Mouse (Mus musculus) kidney, adult 2 months (tissue): ENCODE results near the gene Sos2. TPM values are rescaled to one million over a fixed set of nuclear protein-coding genes. Genes with fewer than 3 reads are reported as not detected.

Source experiments
- DNase-seq: peaks from one replicate; pipeline ENCODE4 v3.0.0; 2021
- H3K27ac ChIP-seq: fragments of 200-500 bp; 2 replicates; pipeline ENCODE4 v1.5.1; 2012; ENCODE audit warnings: low read depth, low read length, control low read depth, inconsistent platforms; ENCODE audit not compliant: insufficient read depth
- H3K27me3 ChIP-seq: fragments of 200-500 bp; replicated peaks from 2 replicates; pipeline ENCODE4 v1.6.1; 2012; ENCODE audit warnings: mild to moderate bottlenecking, moderate library complexity, low read length, inconsistent platforms; ENCODE audit not compliant: control insufficient read depth, insufficient read depth
- H3K36me3 ChIP-seq: fragments of 200-500 bp; 2 replicates; pipeline ENCODE4 v1.6.1; 2012; ENCODE audit warnings: mild to moderate bottlenecking, moderate library complexity, low read length, inconsistent platforms; ENCODE audit not compliant: control insufficient read depth, insufficient read depth
- H3K4me1 ChIP-seq: fragments of 200-500 bp; 2 replicates; pipeline ENCODE4 v1.6.1; 2011; ENCODE audit warnings: low read length; ENCODE audit not compliant: control insufficient read depth, insufficient read depth
- H3K4me3 ChIP-seq: fragments of 200-500 bp; 2 replicates; pipeline ENCODE4 v1.5.1; 2011; ENCODE audit warnings: mild to moderate bottlenecking, low read depth, low read length, control low read depth; ENCODE audit not compliant: insufficient read depth
- CTCF ChIP-seq: fragments of 200-500 bp; conservative IDR thresholded peaks from 2 replicates; pipeline ENCODE4 v1.5.1; 2011; ENCODE audit warnings: low read depth, mild to moderate bottlenecking, control low read depth, low read length, moderate library complexity, mixed read lengths; ENCODE audit not compliant: insufficient read depth, insufficient read length
- POLR2A ChIP-seq: fragments of 200-500 bp; IDR thresholded peaks from one replicate; pipeline ENCODE4 v1.6.1; 2011; ENCODE audit warnings: low read depth, low read length, control low read depth
- WGBS: fragments of 180-500 bp; shearing (Covaris S2); methylation state at CpG from one replicate; pipeline ENCODE4 v1.1.7; 2018; 5-methylcytosine and 5-hydroxymethylcytosine counted together
- polyA plus RNA-seq: library from polyadenylated mRNA; depleted of rRNA; stranded (reverse); fragments of >200 nt; gene quantifications from 2 replicates; pipeline ENCODE4 v1.2.3, GENCODE M21; 2012

Sos2 gene
- polyA plus RNA-seq, 1 experiment = 28.8 TPM

GRCm38 (mm10) chr12:69582613-69583269 is 98.9 kb downstream of the Sos2 start, which contains the start of gene Vcpkmt:
Gene Vcpkmt, minus strand, starts transcription at chr12:69583028.
- WGBS = under 1% methylated on average over 56 of the region's 56 CpGs
- peak within 1 kb of the TSS; percentile 25 for H3K27ac ChIP-seq
- TF ChIP-seq CTCF = no peak
- H3K4me3 ChIP-seq = peak within 1 kb of the TSS; percentile 85
- H3K36me3 ChIP-seq = peaks cover under 1% of the 10 kb centered on the region; the same call in 1 of the 2 replicates
- peaks cover 5% of the 10 kb centered on the region; the same call in 1 of the 2 replicates for H3K4me1 ChIP-seq
- H3K27me3 ChIP-seq = no peaks in the 10 kb centered on the region
- DNase-seq = peak; percentile 91

- Histone ChIP-seq H3K27me3 (no peaks in the 10 kb centered on the region), H3K27ac (no peak overlapping the region), H3K36me3 (peaks cover 1% of the 10 kb centered on the region; the same call in 1 of the 2 replicates), H3K4me1 (peaks cover 5% of the 10 kb centered on the region; the same call in 1 of the 2 replicates), H3K4me3 (peak overlapping the region; percentile 85)
- WGBS = 23% methylated on average over 9 of the region's 9 CpGs
- TF ChIP-seq CTCF (no peak), POLR2A (no peak)
- DNase-seq = no peak
Measured at GRCm38 (mm10) chr12:69582216-69582612, 99.4 kb downstream of the Sos2 start.

GRCm38 (mm10) chr12:69579623-69580022 is 102.0 kb downstream of the Sos2 start:
- 89% methylated on average over 5 of the region's 5 CpGs for WGBS
- Histone ChIP-seq H3K27me3 (no peaks in the 10 kb centered on the region), H3K27ac (no peak overlapping the region), H3K4me3 (no peak overlapping the region), H3K36me3 (peaks cover 1% of the 10 kb centered on the region; the same call in 1 of the 2 replicates), H3K4me1 (peaks cover 10% of the 10 kb centered on the region; the same call in 1 of the 2 replicates)
- DNase-seq = no peak
- no peak for TF ChIP-seq POLR2A
- TF ChIP-seq CTCF = no peak

GRCm38 (mm10) chr12:69576120-69576627 is 105.5 kb downstream of the Sos2 start:
- peaks cover 1% of the 10 kb centered on the region; the same call in 1 of the 2 replicates for H3K36me3 ChIP-seq
- peak overlapping the region; percentile 67; the same call in 1 of the 2 replicates for H3K27ac ChIP-seq
- H3K27me3 ChIP-seq = no peaks in the 10 kb centered on the region
- 58% methylated on average over 9 of the region's 9 CpGs for WGBS
- peak; percentile 45 for DNase-seq
- no peak overlapping the region for H3K4me3 ChIP-seq
- TF ChIP-seq POLR2A (no peak), CTCF (no peak)
- peaks cover 10% of the 10 kb centered on the region; the same call in 1 of the 2 replicates for H3K4me1 ChIP-seq

- peak overlapping the region; percentile 55; the same call in 1 of the 2 replicates for H3K27ac ChIP-seq
- peak; percentile 85 for DNase-seq
- TF ChIP-seq POLR2A = no peak
- 0 out of 2 replicates have a peak, but pooled peaks have one; percentile 11 for TF ChIP-seq CTCF
- peaks cover 10% of the 10 kb centered on the region; the same call in 1 of the 2 replicates for H3K4me1 ChIP-seq
- H3K36me3 ChIP-seq = peaks cover 1% of the 10 kb centered on the region; the same call in 1 of the 2 replicates
- 13% methylated on average over 17 of the region's 17 CpGs for WGBS
- H3K4me3 ChIP-seq = peak overlapping the region; percentile 58
- no peaks in the 10 kb centered on the region for H3K27me3 ChIP-seq
Measured at GRCm38 (mm10) chr12:69573916-69574881, 107.5 kb downstream of the Sos2 start.

- Histone ChIP-seq H3K36me3 (peaks cover 1% of the 10 kb centered on the region; the same call in 1 of the 2 replicates), H3K27me3 (no peaks in the 10 kb centered on the region), H3K4me3 (no peak overlapping the region), H3K4me1 (peaks cover 10% of the 10 kb centered on the region; the same call in 1 of the 2 replicates), H3K27ac (no peak overlapping the region)
- 95% methylated on average over 8 of the region's 8 CpGs for WGBS
- no peak for DNase-seq
- TF ChIP-seq CTCF (no peak), POLR2A (no peak)
Measured at GRCm38 (mm10) chr12:69573271-69573670, 108.4 kb downstream of the Sos2 start.
